Mouse (Mus musculus) liver, adult (tissue): Measurements from ENCODE around the gene Hlcs.

ENCODE experiments used
- GATA4 ChIP-seq: IDR thresholded peaks from 2 replicates; pipeline ENCODE4 v1.6.1; 2014; ENCODE audit warnings: mild to moderate bottlenecking, low read length; ENCODE audit not compliant: insufficient replicate concordance

The Hlcs gene

GRCm38 (mm10) chr16:94241126-94241525 is 72.2 kb downstream of the Hlcs start:
- no peak for TF ChIP-seq GATA4

GRCm38 (mm10) chr16:94240190-94240589 is 73.2 kb downstream of the Hlcs start:
- TF ChIP-seq GATA4: no peak

GRCm38 (mm10) chr16:94239567-94239966 is 73.8 kb downstream of the Hlcs start:
- no peak for TF ChIP-seq GATA4

GRCm38 (mm10) chr16:94239146-94239545 is 74.2 kb downstream of the Hlcs start:
- TF ChIP-seq GATA4: no peak

GRCm38 (mm10) chr16:94237130-94237484 is 76.3 kb downstream of the Hlcs start:
- TF ChIP-seq GATA4: no peak

GRCm38 (mm10) chr16:94236226-94237129 is 76.9 kb downstream of the Hlcs start:
- TF ChIP-seq GATA4: no peak

GRCm38 (mm10) chr16:94235718-94236117 is 77.7 kb downstream of the Hlcs start:
- no peak for TF ChIP-seq GATA4

- TF ChIP-seq GATA4: no peak
Measured at GRCm38 (mm10) chr16:94234202-94234601, 79.2 kb downstream of the Hlcs start.

- no peak for TF ChIP-seq GATA4
Measured at GRCm38 (mm10) chr16:94230909-94231575, 82.3 kb downstream of the Hlcs start.

GRCm38 (mm10) chr16:94230499-94230898 is 82.9 kb downstream of the Hlcs start:
- TF ChIP-seq GATA4: no peak

GRCm38 (mm10) chr16:94229890-94230289 is 83.5 kb downstream of the Hlcs start:
- TF ChIP-seq GATA4: no peak

GRCm38 (mm10) chr16:94228858-94229555 is 84.4 kb downstream of the Hlcs start:
- no peak for TF ChIP-seq GATA4

GRCm38 (mm10) chr16:94227328-94228018 is 85.9 kb downstream of the Hlcs start:
- no peak for TF ChIP-seq GATA4

GRCm38 (mm10) chr16:94223363-94223720 is 90.0 kb downstream of the Hlcs start:
- no peak for TF ChIP-seq GATA4

- no peak for TF ChIP-seq GATA4
Measured at GRCm38 (mm10) chr16:94222646-94223362, 90.6 kb downstream of the Hlcs start.
